Mouse (Mus musculus) kidney, adult 2 months (tissue): Measurements from ENCODE around the gene Hexa.

Source experiments
- CTCF ChIP-seq: fragments of 200-500 bp; conservative IDR thresholded peaks from 2 replicates; pipeline ENCODE4 v1.5.1; 2011; ENCODE audit warnings: low read depth, mild to moderate bottlenecking, control low read depth, low read length, moderate library complexity, mixed read lengths; ENCODE audit not compliant: insufficient read depth, insufficient read length
- POLR2A ChIP-seq: fragments of 200-500 bp; IDR thresholded peaks from one replicate; pipeline ENCODE4 v1.6.1; 2011; ENCODE audit warnings: low read depth, low read length, control low read depth

- no peak for TF ChIP-seq POLR2A
- no peak for TF ChIP-seq CTCF
Observed at GRCm38 (mm10) chr9:59508146-59508545, 31.2 kb upstream of the Hexa start.
